Mouse (Mus musculus) cerebellum, postnatal 25 days (tissue): Measurements from ENCODE around the gene Vmn1r224.

ENCODE experiments used
- DNase-seq, 2 experiments: peaks; one replicate each; pipeline ENCODE4 v3.0.0; 2021; ENCODE audit warnings: mixed read lengths in 2 of 2

The Vmn1r224 gene

GRCm38 (mm10) chr17:20413846-20414245 lies at the start of gene Vmn1r224:
Gene Vmn1r224, plus strand, starts transcription at chr17:20414146.
- DNase-seq = no peak

- no peak for DNase-seq
These were observed 14.8 kb upstream of the Vmn1r224 start for GRCm38 (mm10) chr17:20399105-20399504.

- DNase-seq = no peak
These were observed 25.3 kb downstream of the Vmn1r224 start for GRCm38 (mm10) chr17:20439263-20439662.

GRCm38 (mm10) chr17:20473311-20473710 lies 59.4 kb downstream of the Vmn1r224 start:
- no peak for DNase-seq
